Mouse (Mus musculus): Measurements from ENCODE around the gene Zfp592. TPM values are rescaled to one million over a fixed set of nuclear protein-coding genes. Genes with fewer than 3 reads are reported as not detected.

The Zfp592 gene
- total RNA-seq, 1 experiment from 2014 or later = 28.8 TPM

- ATAC-seq (replicated peaks; ENCODE audit: low read depth, poor library complexity, severe bottlenecking) = no peak
Measured at GRCm38 (mm10) chr7:81055709-81056370, 62.4 kb downstream of the Zfp592 start.

- ATAC-seq (replicated peaks; ENCODE audit: low read depth, poor library complexity, severe bottlenecking) = no peak
Measured at GRCm38 (mm10) chr7:81057471-81057870, 64.0 kb downstream of the Zfp592 start, which contains the start of gene Alpk3. TSS of gene Alpk3 (plus strand) at chr7:81057600.

GRCm38 (mm10) chr7:81057901-81058711, 64.6 kb downstream of the Zfp592 start:
- ATAC-seq (replicated peaks; ENCODE audit: low read depth, poor library complexity, severe bottlenecking) = peak; percentile 66

- no peak for ATAC-seq (replicated peaks; ENCODE audit: low read depth, poor library complexity, severe bottlenecking)
Measured at GRCm38 (mm10) chr7:81058712-81059154, 65.3 kb downstream of the Zfp592 start.

- no peak for ATAC-seq (replicated peaks; ENCODE audit: low read depth, poor library complexity, severe bottlenecking)
Measured at GRCm38 (mm10) chr7:81059388-81059787, 65.9 kb downstream of the Zfp592 start.

- ATAC-seq (replicated peaks; ENCODE audit: low read depth, poor library complexity, severe bottlenecking) = peak; percentile 68
Measured at GRCm38 (mm10) chr7:81060908-81061307, 67.4 kb downstream of the Zfp592 start.

GRCm38 (mm10) chr7:81061936-81062335, 68.5 kb downstream of the Zfp592 start:
- ATAC-seq (replicated peaks; ENCODE audit: low read depth, poor library complexity, severe bottlenecking) = no peak

GRCm38 (mm10) chr7:81063332-81063731, 69.9 kb downstream of the Zfp592 start:
- no peak for ATAC-seq (replicated peaks; ENCODE audit: low read depth, poor library complexity, severe bottlenecking)

- peak; percentile 93 for ATAC-seq (replicated peaks; ENCODE audit: low read depth, poor library complexity, severe bottlenecking)
Measured at GRCm38 (mm10) chr7:81066714-81067113, 73.2 kb downstream of the Zfp592 start.

- no peak for ATAC-seq (replicated peaks; ENCODE audit: low read depth, poor library complexity, severe bottlenecking)
Measured at GRCm38 (mm10) chr7:81072463-81072862, 79.0 kb downstream of the Zfp592 start.

- ATAC-seq (replicated peaks; ENCODE audit: low read depth, poor library complexity, severe bottlenecking) = no peak
Measured at GRCm38 (mm10) chr7:81073273-81073672, 79.8 kb downstream of the Zfp592 start.

- peak; percentile 61 for ATAC-seq (replicated peaks; ENCODE audit: low read depth, poor library complexity, severe bottlenecking)
Measured at GRCm38 (mm10) chr7:81074546-81074945, 81.1 kb downstream of the Zfp592 start.

- ATAC-seq (replicated peaks; ENCODE audit: low read depth, poor library complexity, severe bottlenecking) = peak; percentile 81
Measured at GRCm38 (mm10) chr7:81075299-81075698, 81.8 kb downstream of the Zfp592 start.

- ATAC-seq (replicated peaks; ENCODE audit: low read depth, poor library complexity, severe bottlenecking) = no peak
Measured at GRCm38 (mm10) chr7:81075732-81076131, 82.3 kb downstream of the Zfp592 start.

GRCm38 (mm10) chr7:81077009-81077408, 83.5 kb downstream of the Zfp592 start:
- no peak for ATAC-seq (replicated peaks; ENCODE audit: low read depth, poor library complexity, severe bottlenecking)

GRCm38 (mm10) chr7:81078740-81079139, 85.3 kb downstream of the Zfp592 start:
- no peak for ATAC-seq (replicated peaks; ENCODE audit: low read depth, poor library complexity, severe bottlenecking)

GRCm38 (mm10) chr7:81093420-81093965, 100.0 kb downstream of the Zfp592 start:
- peak; percentile 29; the same call in 1 of the 2 replicates for ATAC-seq (replicated peaks; ENCODE audit: low read depth, poor library complexity, severe bottlenecking)

- ATAC-seq (replicated peaks; ENCODE audit: low read depth, poor library complexity, severe bottlenecking) = no peak
Measured at GRCm38 (mm10) chr7:81094104-81094757, 100.8 kb downstream of the Zfp592 start.

All from common myeloid progenitor, adult 5-6 weeks (primary cell).